Mouse (Mus musculus) E14TG2a.4 (cell line): ENCODE results near the gene Tent5b.

Experiments used
- CTCF ChIP-seq: conservative IDR thresholded peaks from 2 replicates; pipeline ENCODE4 v1.5.1; 2014; ENCODE audit warnings: low read length
- POU5F1 ChIP-seq: IDR thresholded peaks from 2 replicates; pipeline ENCODE4 v1.6.1; 2014; ENCODE audit warnings: low read length, borderline replicate concordance

GRCm38 (mm10) chr4:133519369-133519665 is 39.4 kb downstream of the Tent5b start:
- no peak for TF ChIP-seq CTCF
- no peak for TF ChIP-seq POU5F1
